ENCODE assay signal across 13 mouse cellular contexts in the genomic region with DNA sequence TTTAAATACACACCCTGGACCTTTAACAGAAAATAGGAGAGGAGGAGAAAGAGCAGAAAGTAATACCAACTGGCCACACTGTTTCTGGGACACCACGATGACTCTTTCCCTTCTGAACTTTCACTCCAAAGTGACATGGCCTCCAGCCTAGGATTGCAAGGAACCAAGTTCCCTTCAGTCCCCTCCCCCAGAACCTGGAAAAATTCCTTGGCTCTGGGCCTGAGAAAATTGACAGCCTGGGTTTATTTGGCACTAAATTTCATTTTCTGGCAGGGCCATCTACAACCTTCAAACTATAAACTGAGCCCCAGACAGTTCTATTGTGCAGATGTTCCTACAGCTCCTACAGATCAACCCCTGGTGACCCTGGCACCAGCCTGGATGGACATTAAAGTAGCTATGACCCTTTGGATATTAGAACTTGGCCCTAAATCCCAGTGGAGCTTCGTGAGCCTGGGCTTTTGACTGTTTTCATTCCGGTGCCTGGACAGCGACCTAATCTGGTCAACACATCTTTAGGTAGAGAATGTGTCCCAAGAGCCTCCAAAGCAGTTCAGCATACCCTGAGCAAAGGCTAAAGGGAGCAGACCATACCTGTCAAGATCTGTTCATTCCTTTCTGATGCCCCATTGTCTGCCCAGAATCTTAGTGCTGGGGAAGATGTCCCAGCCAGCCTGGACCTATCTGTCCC. TPM values are rescaled to one million over a fixed set of nuclear protein-coding genes. Genes with fewer than 3 reads are reported as not detected.
DNase-seq lines count a peak whose midpoint lies in the region; ATAC-seq lines count a peak whose summit lies in the region.
"Had no signal": no experiment of that assay in that cellular context is flagged by ENCODE, and none has a peak within 500 bp of the region (broad histone marks: within the 10 kb centered on the region; RNA-seq: fewer than 3 reads in every experiment).

No protein-coding gene starts in this region.

- DNase-seq in adrenal gland, adult (ENCODE audit: inconsistent age in 2 of 2, low spot score in 1 of 2), result peak; percentile 19 to 78
- DNase-seq in adrenal gland, postnatal 4 days (ENCODE audit: low spot score in 2 of 2), result no peak
- peak; percentile 14 for DNase-seq in MN1 (ENCODE audit: low spot score)
- DNase-seq in c-Kit-positive CD71-positive TER-119-positive erythroid progenitor cells, embryonic 14.5 days (ENCODE audit: low spot score), result no peak
- DNase-seq in liver, embryonic 11.5 days (ENCODE audit: low spot score), result no peak
- DNase-seq in layer of hippocampus, adult 8-10 months (ENCODE audit: low spot score in 2 of 2), result no peak

- 34% methylated on average over 4 of the region's 4 CpGs for WGBS in hindbrain, embryonic 13.5 days
- WGBS in limb, embryonic 13.5 days, result 53% methylated on average over 4 of the region's 4 CpGs
- WGBS in liver, embryonic 11.5 days, result 64% methylated on average over 4 of the region's 4 CpGs

- no peak for ATAC-seq in hindbrain, embryonic 13.5 days (ENCODE audit: low FRiP score)
- peak; percentile 17; the same call in 1 of the 2 replicates for ATAC-seq in limb, embryonic 13.5 days (ENCODE audit: low FRiP score, low read depth)
- ATAC-seq in liver, embryonic 11.5 days (replicated peaks; ENCODE audit: low FRiP score), result no peak
- ATAC-seq: inflammation-experienced regulatory T-cells, adult 6 months had no signal

- H3K27ac ChIP-seq in hindbrain, embryonic 13.5 days, result peak overlapping the region; percentile 88
- H3K27ac ChIP-seq in limb, embryonic 13.5 days, result no peak overlapping the region
- no peak overlapping the region for H3K27ac ChIP-seq in liver, embryonic 11.5 days (ENCODE audit: low read depth, low read length)
- H3K27ac ChIP-seq: embryonic facial prominence, embryonic 13.5 days; liver, embryonic 14.5 days had no signal

- no peaks in the 10 kb centered on the region for H3K9me3 ChIP-seq in hindbrain, embryonic 13.5 days
- no peaks in the 10 kb centered on the region for H3K9me3 ChIP-seq in limb, embryonic 13.5 days
- H3K9me3 ChIP-seq in liver, embryonic 11.5 days (ENCODE audit: control insufficient read depth, low read length), result no peaks in the 10 kb centered on the region
- H3K9me3 ChIP-seq: embryonic facial prominence, embryonic 13.5 days had no signal

- H3K4me3 ChIP-seq in hindbrain, embryonic 13.5 days, result no peak overlapping the region
- no peak overlapping the region for H3K4me3 ChIP-seq in limb, embryonic 13.5 days
- H3K4me3 ChIP-seq in liver, embryonic 11.5 days (ENCODE audit: low read depth, low read length), result no peak overlapping the region
- H3K4me3 ChIP-seq: embryonic facial prominence, embryonic 13.5 days had no signal

- no peaks in the 10 kb centered on the region for H3K36me3 ChIP-seq in hindbrain, embryonic 13.5 days
- no peaks in the 10 kb centered on the region for H3K36me3 ChIP-seq in limb, embryonic 13.5 days
- H3K36me3 ChIP-seq in liver, embryonic 11.5 days (ENCODE audit: control insufficient read depth, insufficient read depth, low read length), result no peaks in the 10 kb centered on the region
- H3K36me3 ChIP-seq: embryonic facial prominence, embryonic 13.5 days had no signal

- H3K27me3 ChIP-seq in hindbrain, embryonic 13.5 days, result no peaks in the 10 kb centered on the region
- H3K27me3 ChIP-seq in limb, embryonic 13.5 days, result no peaks in the 10 kb centered on the region
- H3K27me3 ChIP-seq in liver, embryonic 11.5 days (replicated peaks; ENCODE audit: control insufficient read depth, insufficient read depth, low read length), result no peaks in the 10 kb centered on the region
- H3K27me3 ChIP-seq: embryonic facial prominence, embryonic 13.5 days had no signal

- no peak overlapping the region; the same call in 1 of the 2 replicates for H3K9ac ChIP-seq in hindbrain, embryonic 13.5 days
- H3K9ac ChIP-seq in limb, embryonic 13.5 days, result no peak overlapping the region
- H3K9ac ChIP-seq in liver, embryonic 11.5 days (ENCODE audit: low read depth, low read length), result no peak overlapping the region
- H3K9ac ChIP-seq: embryonic facial prominence, embryonic 13.5 days; liver, embryonic 14.5 days had no signal

- H3K4me1 ChIP-seq in hindbrain, embryonic 13.5 days (replicated peaks), result peaks cover 28% of the 10 kb centered on the region
- H3K4me1 ChIP-seq in limb, embryonic 13.5 days, result peaks cover 23% of the 10 kb centered on the region
- H3K4me1 ChIP-seq in liver, embryonic 11.5 days (replicated peaks; ENCODE audit: control insufficient read depth, insufficient read depth, low read length), result 0 out of 2 replicates have a peak, but pooled peaks cover 5% of the 10 kb centered on the region

- no peak overlapping the region for H3K4me2 ChIP-seq in hindbrain, embryonic 13.5 days
- H3K4me2 ChIP-seq in limb, embryonic 13.5 days (replicated peaks), result no peak overlapping the region; the same call in 1 of the 2 replicates
- no peak overlapping the region for H3K4me2 ChIP-seq in liver, embryonic 11.5 days

RNA-seq across cellular contexts. Expression of a gene that starts 48.2 kb away (rescaled TPM):
- total RNA-seq in adrenal gland, postnatal 4 days (2021), result 1 to 10 TPM; 1.2 to 1.5 TPM
- polyA plus RNA-seq in hindbrain, embryonic 13.5 days (2015; fragmentation: Nextera tagmentation; extraction: Ambion mirVana), result 5.0 TPM in 2 replicates
- polyA plus RNA-seq in limb, embryonic 13.5 days (2015; fragmentation: Nextera tagmentation; extraction: Ambion mirVana), result 0.88 and 0.95 TPM in 2 replicates
- polyA plus RNA-seq in liver, embryonic 11.5 days (2014; fragmentation: Nextera tagmentation; extraction: Ambion mirVana), result 0.08 TPM in 1 of 2 replicates, not detected in the other
- 1 to 10 TPM in 1 of 4 experiments, under 1 TPM in 3; 0.50 to 1.4 (median 0.74) TPM for total RNA-seq in layer of hippocampus, adult 8-10 months (2022)
- total RNA-seq: MEL; neutrophil, adult 5-6 weeks had no signal
- polyA plus RNA-seq: inflammation-experienced regulatory T-cells, adult 6 months had no signal

Comparison
In these comparisons a context has a peak if more than half of its experiments do, and no peak if none do; other contexts are left out.
1. DNase-seq: peak in adrenal gland, adult (2 of 2) and MN1 (single experiment); none in adrenal gland, postnatal 4 days (0 of 2), c-Kit-positive CD71-positive TER-119-positive erythroid progenitor cells, embryonic 14.5 days (single experiment), liver, embryonic 11.5 days (single experiment) and layer of hippocampus, adult 8-10 months (0 of 2).